In the genomic region with DNA sequence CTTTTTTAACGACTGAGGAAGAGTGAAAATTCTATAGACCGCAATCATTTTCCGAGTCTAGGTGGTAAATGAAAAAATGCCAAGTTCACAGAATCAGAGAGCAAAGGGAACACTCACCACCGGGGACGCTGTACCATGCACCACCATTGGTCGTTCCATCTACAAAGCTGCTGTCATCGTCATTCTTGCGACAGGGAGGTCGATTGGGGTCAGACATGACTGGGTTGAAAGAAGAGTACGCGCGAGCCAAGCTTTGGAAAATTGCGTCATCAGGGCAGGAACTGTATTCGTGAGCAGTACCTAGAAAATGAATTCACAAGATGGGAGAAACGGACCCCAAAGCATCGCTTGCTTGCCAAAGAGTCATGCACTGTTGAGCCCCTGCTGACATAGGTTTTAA, we compare ENCODE assay signal across 27 mouse cellular contexts.
DNase-seq lines count a peak whose midpoint lies in the region; ATAC-seq and TF ChIP-seq lines count a peak whose summit lies in the region.
"Had no signal": no experiment of that assay in that cellular context is flagged by ENCODE, and none has a peak within 500 bp of the region (broad histone marks: within the 10 kb centered on the region; RNA-seq: fewer than 3 reads in every experiment).

No protein-coding gene starts in this region.

- no peak overlapping the region for H3K9ac ChIP-seq in forebrain, postnatal 0 days
- no peak overlapping the region for H3K9ac ChIP-seq in forebrain, embryonic 13.5 days
- no peak overlapping the region for H3K9ac ChIP-seq in liver, postnatal 0 days (replicated peaks)
- no peak overlapping the region for H3K9ac ChIP-seq in liver, embryonic 12.5 days
- H3K9ac ChIP-seq: embryonic facial prominence, embryonic 12.5 days; embryonic facial prominence, embryonic 15.5 days; forebrain, embryonic 15.5 days; hindbrain, embryonic 13.5 days; intestine, embryonic 15.5 days had no signal

- DNase-seq in adrenal gland, adult 2 months = peak; percentile 58
- DNase-seq in adrenal gland, postnatal 4 days (ENCODE audit: low spot score in 2 of 2) = no peak
- no peak for DNase-seq in forebrain, postnatal 0 days
- DNase-seq in liver, postnatal 0 days = peak; percentile 16
- peak; percentile 10 for DNase-seq in R1 (ENCODE audit: low read depth, low spot score)
- DNase-seq in thymus, postnatal 10 days (ENCODE audit: low spot score in 2 of 2) = no peak
- DNase-seq: B cell, adult 2 months; cerebellum, adult 11 months; cerebellum, adult 2 months; cerebellum, adult 9-11 months; cerebellum, postnatal 25 days; gastrocnemius, postnatal 10 days; gastrocnemius, postnatal 36 days; kidney, adult 11 months had no signal

- no peak overlapping the region for H3K4me3 ChIP-seq in forebrain, postnatal 0 days (ENCODE audit: low read depth, low read length)
- H3K4me3 ChIP-seq in forebrain, embryonic 13.5 days = no peak overlapping the region
- no peak overlapping the region for H3K4me3 ChIP-seq in liver, postnatal 0 days (ENCODE audit: low read depth, low read length)
- H3K4me3 ChIP-seq in liver, embryonic 12.5 days = no peak overlapping the region
- H3K4me3 ChIP-seq: embryonic facial prominence, embryonic 12.5 days; embryonic facial prominence, embryonic 15.5 days; forebrain, embryonic 15.5 days; hindbrain, embryonic 10.5 days; hindbrain, embryonic 13.5 days; intestine, embryonic 15.5 days had no signal

- no peak for TF ChIP-seq EP300 in liver, postnatal 0 days (IDR thresholded peaks at IDR 0.05; ENCODE audit: low read depth)

- peaks cover 37% of the 10 kb centered on the region for H3K36me3 ChIP-seq in forebrain, postnatal 0 days (ENCODE audit: insufficient read depth)
- H3K36me3 ChIP-seq in forebrain, embryonic 13.5 days (ENCODE audit: poor library complexity, severe bottlenecking) = peaks cover 58% of the 10 kb centered on the region
- no peaks in the 10 kb centered on the region for H3K36me3 ChIP-seq in liver, postnatal 0 days (replicated peaks; ENCODE audit: insufficient read depth, low read length)
- H3K36me3 ChIP-seq in liver, embryonic 12.5 days = no peaks in the 10 kb centered on the region
- H3K36me3 ChIP-seq: embryonic facial prominence, embryonic 15.5 days; G1E; intestine, embryonic 15.5 days had no signal

- no peaks in the 10 kb centered on the region for H3K4me1 ChIP-seq in forebrain, postnatal 0 days (ENCODE audit: insufficient read depth)
- H3K4me1 ChIP-seq in forebrain, embryonic 13.5 days = no peaks in the 10 kb centered on the region
- H3K4me1 ChIP-seq in liver, postnatal 0 days (ENCODE audit: insufficient read depth) = no peaks in the 10 kb centered on the region
- no peaks in the 10 kb centered on the region for H3K4me1 ChIP-seq in liver, embryonic 12.5 days
- H3K4me1 ChIP-seq: embryonic facial prominence, embryonic 12.5 days; embryonic facial prominence, embryonic 15.5 days; forebrain, embryonic 15.5 days; hindbrain, embryonic 10.5 days; hindbrain, embryonic 13.5 days; intestine, embryonic 15.5 days had no signal

- no peak for ATAC-seq in forebrain, postnatal 0 days
- no peak for ATAC-seq in forebrain, embryonic 13.5 days
- ATAC-seq in liver, postnatal 0 days = no peak
- no peak for ATAC-seq in liver, embryonic 12.5 days
- ATAC-seq: activated CD4-positive, CD25-positive, alpha-beta regulatory T cell, adult 4 months; forebrain, embryonic 15.5 days; hindbrain, embryonic 16.5 days; intestine, embryonic 15.5 days had no signal

- 0 out of 2 replicates have a peak, but pooled peaks have one; percentile 11 for TF ChIP-seq CTCF in forebrain, postnatal 0 days (IDR thresholded peaks at IDR 0.05; ENCODE audit: low read depth)
- no peak for TF ChIP-seq CTCF in liver, postnatal 0 days (IDR thresholded peaks at IDR 0.05; ENCODE audit: low read depth)

- no peaks in the 10 kb centered on the region for H3K27me3 ChIP-seq in forebrain, postnatal 0 days (ENCODE audit: insufficient read depth, low read length)
- no peaks in the 10 kb centered on the region for H3K27me3 ChIP-seq in forebrain, embryonic 13.5 days
- no peaks in the 10 kb centered on the region for H3K27me3 ChIP-seq in liver, postnatal 0 days (ENCODE audit: insufficient read depth, low read length)
- no peaks in the 10 kb centered on the region for H3K27me3 ChIP-seq in liver, embryonic 12.5 days (replicated peaks)
- H3K27me3 ChIP-seq: CH12.LX; embryonic facial prominence, embryonic 12.5 days; embryonic facial prominence, embryonic 15.5 days; forebrain, embryonic 15.5 days; hindbrain, embryonic 13.5 days; intestine, embryonic 15.5 days had no signal

- no peak overlapping the region for H3K27ac ChIP-seq in forebrain, postnatal 0 days (ENCODE audit: low read depth, low read length)
- no peak overlapping the region for H3K27ac ChIP-seq in forebrain, embryonic 13.5 days
- no peak overlapping the region for H3K27ac ChIP-seq in liver, postnatal 0 days (ENCODE audit: low read depth)
- no peak overlapping the region for H3K27ac ChIP-seq in liver, embryonic 12.5 days
- H3K27ac ChIP-seq: embryonic facial prominence, embryonic 12.5 days; embryonic facial prominence, embryonic 15.5 days; forebrain, embryonic 15.5 days; hindbrain, embryonic 10.5 days; hindbrain, embryonic 13.5 days; intestine, embryonic 15.5 days had no signal

- no peak overlapping the region for H3K4me2 ChIP-seq in forebrain, postnatal 0 days (ENCODE audit: low read depth)
- no peak overlapping the region for H3K4me2 ChIP-seq in forebrain, embryonic 13.5 days
- H3K4me2 ChIP-seq in liver, postnatal 0 days (ENCODE audit: low read depth, low read length) = no peak overlapping the region
- H3K4me2 ChIP-seq in liver, embryonic 12.5 days = no peak overlapping the region
- H3K4me2 ChIP-seq: embryonic facial prominence, embryonic 12.5 days; embryonic facial prominence, embryonic 15.5 days; forebrain, embryonic 15.5 days; heart, embryonic 11.5 days; hindbrain, embryonic 13.5 days; intestine, embryonic 15.5 days had no signal

- WGBS in forebrain, postnatal 0 days = 88% methylated on average over 16 of the region's 16 CpGs
- 91% methylated on average over 16 of the region's 16 CpGs for WGBS in forebrain, embryonic 13.5 days
- 74% methylated on average over 16 of the region's 16 CpGs for WGBS in liver, postnatal 0 days (ENCODE audit: insufficient replicate concordance)
- 76% methylated on average over 16 of the region's 16 CpGs for WGBS in liver, embryonic 12.5 days (ENCODE audit: insufficient replicate concordance)

- no peaks in the 10 kb centered on the region for H3K9me3 ChIP-seq in forebrain, postnatal 0 days (ENCODE audit: low read length)
- H3K9me3 ChIP-seq in forebrain, embryonic 13.5 days (replicated peaks) = no peaks in the 10 kb centered on the region
- no peaks in the 10 kb centered on the region for H3K9me3 ChIP-seq in liver, postnatal 0 days (ENCODE audit: low read length)
- H3K9me3 ChIP-seq in liver, embryonic 12.5 days (replicated peaks) = no peaks in the 10 kb centered on the region
- H3K9me3 ChIP-seq: embryonic facial prominence, embryonic 12.5 days; embryonic facial prominence, embryonic 15.5 days; forebrain, embryonic 15.5 days; G1E; hindbrain, embryonic 10.5 days; hindbrain, embryonic 13.5 days; intestine, embryonic 15.5 days had no signal

Comparison
In these comparisons a context has a peak if more than half of its experiments do, and no peak if none do; other contexts are left out.
1. DNase-seq: peak in adrenal gland, adult 2 months (single experiment), liver, postnatal 0 days (single experiment) and R1 (single experiment); none in adrenal gland, postnatal 4 days (0 of 2), forebrain, postnatal 0 days (single experiment) and thymus, postnatal 10 days (0 of 2).